Mouse (Mus musculus) T-helper 1 cell (primary cell): ENCODE results near the gene Ebf3.

Experiments
- in situ Hi-C: fragments of 300-600 bp; cut with MboI, MseI; formaldehyde crosslinking; loops from one replicate; pipeline ENCODE4 v1.15.1; 2025; ENCODE audit warnings: high pct_unique_total_duplicates

The Ebf3 gene

DNA sequence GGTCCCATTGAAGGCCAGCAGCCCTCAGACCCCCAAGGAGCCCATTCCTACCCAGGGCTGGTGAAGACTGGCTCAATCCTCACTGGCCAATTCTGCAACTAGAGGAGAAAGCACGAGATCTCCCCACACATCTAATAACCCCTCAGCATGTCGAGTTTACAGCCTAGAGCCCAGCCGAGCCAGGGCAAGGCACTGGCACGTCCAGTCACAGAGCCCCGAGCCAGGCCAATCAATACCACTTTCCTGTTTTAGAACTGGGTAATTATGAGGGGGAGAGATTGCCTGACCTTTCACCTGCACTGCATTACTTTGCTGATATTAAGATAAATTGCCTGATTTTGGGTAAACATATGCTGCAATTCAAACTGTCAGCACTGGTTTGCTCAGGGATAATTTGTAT lies 105.7 kb downstream of the Ebf3 start:
- in situ Hi-C loops, result no loop called here

DNA sequence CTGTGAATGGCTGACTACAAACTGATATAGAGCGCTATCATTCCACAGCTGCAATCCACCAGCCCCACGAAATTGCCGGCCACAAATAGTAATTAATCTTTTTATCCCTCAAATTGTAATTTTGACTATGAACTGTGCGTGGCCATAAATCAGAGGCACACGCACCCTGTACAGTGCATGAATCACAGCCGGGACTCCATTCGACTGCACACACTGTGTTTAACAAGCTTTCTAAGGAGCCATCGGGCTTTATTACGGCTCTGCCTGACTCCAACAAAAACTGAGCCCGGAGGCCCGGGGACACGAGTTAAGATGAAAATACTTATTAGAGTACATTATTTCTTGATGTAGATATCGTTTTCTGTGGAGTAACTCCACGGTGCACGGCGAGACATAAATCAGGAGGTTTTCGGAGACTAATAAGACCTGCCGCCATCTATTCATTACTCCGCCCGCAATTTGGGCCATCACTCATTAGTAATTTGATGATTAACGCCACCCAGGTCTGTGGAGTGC lies 107.4 kb downstream of the Ebf3 start:
- in situ Hi-C loops, result no loop called here

DNA sequence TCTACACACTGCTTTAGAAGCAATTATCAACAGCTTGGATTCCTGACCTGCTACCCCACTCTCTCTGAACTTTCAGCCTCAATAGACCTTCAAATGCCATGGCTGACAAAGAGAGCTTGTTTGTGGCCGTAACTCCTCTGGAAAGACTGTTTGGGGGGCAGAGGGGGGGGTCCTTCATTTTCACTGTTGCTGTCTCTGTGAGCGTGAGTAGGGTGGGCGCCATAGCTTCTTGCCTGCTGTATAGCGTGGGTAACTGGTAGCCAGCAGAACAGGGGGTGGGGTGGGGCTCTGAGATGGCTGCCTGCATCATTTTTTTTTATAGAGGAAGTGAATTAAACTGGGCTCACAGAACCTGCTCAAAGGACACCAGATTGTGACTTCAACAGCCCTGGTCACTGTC lies 114.7 kb downstream of the Ebf3 start:
- in situ Hi-C loops, result no loop called here

DNA sequence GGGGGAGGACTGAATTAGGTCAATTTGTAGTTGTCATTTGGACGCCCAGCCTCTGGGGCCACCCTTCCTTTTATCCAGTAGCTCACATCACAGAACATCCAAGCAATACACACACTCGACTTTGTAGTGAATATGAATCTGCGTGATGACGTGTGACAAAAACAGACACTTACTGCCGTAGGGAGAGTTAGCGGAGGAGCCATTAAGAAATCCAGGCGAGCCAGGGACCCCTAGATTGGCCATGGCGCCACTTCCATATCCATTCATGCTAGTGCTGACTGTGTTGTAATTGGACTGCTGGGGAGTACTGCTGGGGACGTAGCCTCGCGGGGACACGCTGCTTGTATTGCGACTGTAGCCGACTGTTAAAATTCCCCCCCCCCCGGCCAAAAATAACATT lies 115.3 kb downstream of the Ebf3 start:
- in situ Hi-C loops, result no loop called here

DNA sequence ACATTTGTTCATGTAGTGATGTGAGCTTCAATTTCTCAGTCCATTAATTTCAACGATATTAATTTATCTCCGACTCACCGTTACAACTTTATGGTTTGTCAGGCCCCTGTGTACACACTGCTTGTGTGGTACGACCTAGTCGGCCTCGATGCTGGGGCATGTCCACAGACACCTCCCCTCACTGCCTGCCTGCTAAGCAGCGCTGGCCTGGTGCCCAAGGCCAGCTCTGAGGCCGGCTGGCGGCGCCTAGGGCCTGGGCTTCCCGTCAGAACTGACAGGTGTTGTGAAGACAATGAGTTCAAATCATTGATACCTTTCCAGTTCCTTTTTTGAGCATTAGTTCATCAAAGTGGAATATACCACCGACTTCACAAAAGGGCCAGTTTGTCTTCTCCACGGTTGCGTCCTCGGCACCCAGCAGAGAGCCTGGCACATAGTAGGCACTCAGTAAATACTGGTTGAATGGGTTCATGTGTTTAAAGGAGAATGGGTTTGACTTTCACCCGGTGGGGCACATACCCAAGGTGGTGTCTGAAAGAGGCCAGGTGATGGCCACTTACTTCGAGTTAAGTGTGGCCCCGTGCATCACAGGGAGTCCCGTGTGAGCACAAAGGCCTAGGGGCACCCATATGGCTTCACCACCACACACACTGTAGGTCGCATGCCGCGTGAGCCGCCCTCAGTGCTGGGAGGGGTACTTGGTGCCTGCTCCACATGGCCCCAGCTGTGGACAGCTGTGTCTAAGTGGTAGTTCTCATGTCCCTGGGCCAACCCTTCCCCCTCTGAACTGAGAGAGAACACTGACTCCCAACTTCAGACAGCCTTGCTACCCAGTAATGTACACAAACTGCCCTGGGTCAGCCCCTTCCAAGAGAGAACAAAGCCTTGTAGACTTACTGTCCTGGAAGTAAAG lies 116.9 kb downstream of the Ebf3 start:
- in situ Hi-C loops, result no loop called here

DNA sequence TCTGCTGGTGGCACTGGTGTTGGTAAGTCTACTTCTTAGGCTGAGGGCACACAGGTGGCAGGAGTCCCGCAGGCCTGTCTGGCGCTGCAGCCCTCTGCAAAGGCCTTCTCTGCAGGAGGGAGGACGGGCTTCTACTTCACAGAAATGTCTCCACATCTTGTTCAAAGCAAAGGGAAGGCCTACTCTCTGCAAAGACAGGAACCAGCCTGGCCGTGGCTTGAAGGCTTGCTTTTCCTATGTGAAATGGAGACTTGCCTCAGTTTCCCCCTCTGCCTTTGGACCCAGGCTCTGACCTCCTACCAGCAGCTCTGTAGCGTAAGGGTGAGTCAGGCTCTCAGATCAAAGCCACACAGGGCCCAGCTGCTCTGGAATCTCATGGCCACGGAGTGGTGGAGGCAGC lies 117.7 kb downstream of the Ebf3 start:
- in situ Hi-C loops, result no loop called here

DNA sequence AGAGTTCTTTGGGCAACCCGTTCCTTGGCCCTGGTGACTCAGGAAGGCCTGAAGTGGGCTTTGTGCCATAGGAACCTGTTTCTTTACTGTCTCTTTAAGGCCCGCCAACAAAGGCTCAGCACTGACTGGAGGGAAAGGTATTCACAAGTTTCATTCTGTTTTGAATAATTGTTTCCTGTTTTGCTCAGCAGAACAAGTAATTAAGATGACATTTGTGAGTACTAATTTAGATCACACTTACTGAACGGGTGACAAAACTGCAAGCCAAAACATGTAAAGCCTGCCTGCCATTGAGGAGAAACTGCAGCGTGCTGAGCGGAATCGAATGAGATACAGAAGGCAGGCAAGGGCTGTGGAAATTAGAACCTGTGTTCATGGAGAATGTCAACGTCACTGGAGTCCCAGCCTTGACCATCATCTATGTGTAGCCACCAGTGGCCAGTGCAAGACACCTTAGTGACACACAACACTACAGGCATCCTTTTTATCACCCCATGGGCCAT lies 121.4 kb downstream of the Ebf3 start:
- in situ Hi-C loops, result no loop called here

DNA sequence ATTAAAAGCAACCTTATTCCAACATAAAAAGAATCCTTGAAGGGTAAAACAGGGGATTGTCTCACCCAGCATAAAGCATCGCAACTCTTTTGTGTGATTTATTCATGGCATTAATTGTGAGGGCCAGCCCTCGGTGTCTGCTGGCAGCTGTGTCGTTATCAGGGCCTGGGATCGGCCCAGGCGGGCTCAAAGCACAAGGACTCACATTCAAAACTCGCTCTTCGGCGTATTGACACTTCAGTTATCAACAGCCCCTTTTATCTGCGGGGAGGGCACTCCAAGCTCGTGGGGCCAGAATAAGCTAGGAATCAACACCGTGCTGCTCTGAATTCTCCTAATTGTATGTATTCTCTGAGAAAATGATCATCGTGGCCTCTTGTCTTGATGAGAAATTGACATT lies 122.4 kb downstream of the Ebf3 start:
- in situ Hi-C loops, result no loop called here

DNA sequence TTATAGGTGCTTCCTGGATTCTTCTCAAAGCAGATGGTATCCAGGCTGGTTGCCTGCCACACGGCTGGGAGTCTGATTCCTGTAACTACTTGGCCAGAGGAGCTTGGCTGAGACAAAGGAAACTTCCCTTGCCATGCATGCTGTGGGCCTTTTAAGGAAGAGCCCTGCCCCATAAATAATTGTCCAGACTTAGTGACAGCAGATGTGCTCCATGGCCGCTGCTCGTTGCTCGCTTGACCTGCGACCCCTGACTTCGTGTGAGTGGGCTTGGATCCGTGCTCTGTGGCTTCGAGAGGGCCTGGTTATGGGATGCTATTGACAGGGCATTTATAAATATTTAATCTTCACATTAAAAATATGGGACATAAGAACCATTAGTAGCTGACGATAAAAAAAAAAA lies 142.0 kb downstream of the Ebf3 start:
- in situ Hi-C loops, result loop anchor here (25.0 kb wide), 1 partner anchor 1735 kb away; no protein-coding TSS in a partner anchor

DNA sequence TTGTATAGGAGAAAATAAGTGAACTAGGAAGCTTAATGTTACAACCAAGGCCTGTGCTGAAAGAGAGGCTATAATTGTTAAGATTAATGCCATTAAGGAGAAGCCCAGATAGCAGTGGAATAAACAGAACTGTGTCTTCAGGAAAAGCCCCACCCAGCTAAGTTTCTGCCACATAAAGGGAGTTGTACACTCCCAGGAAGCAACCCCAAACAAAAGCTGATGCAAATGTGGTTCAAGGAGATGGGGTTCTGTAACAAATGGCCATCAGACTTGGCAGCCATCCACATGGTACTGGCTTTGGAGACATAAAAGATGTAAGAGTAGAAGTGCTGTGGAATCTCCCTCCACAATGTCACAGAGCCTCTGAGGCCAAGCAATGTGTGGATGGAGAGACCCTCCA lies 155.2 kb downstream of the Ebf3 start:
- in situ Hi-C loops, result loop anchor here (25.0 kb wide), 1 partner anchor 1722 kb away; no protein-coding TSS in a partner anchor

DNA sequence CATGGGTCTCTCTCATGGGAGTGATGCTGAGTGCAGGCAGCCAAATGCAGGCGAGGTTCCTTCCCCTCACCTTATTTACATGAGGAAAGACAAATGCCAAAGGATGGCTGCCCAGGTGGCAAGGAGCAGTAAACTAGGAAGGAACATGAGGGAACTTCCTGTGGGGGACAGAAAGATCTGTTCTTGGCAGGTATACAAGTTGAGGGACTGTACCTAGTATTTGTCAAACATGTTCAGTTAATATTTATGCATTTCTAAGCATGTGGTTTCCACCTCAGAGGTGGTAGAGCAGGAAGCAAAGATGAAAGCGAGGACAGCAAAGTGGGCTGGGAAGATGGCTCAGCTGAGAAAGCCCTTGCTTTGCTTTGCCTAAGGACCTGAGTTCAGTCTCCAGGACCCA lies 159.6 kb downstream of the Ebf3 start:
- in situ Hi-C loops, result loop anchor here (25.0 kb wide), 1 partner anchor 1717 kb away; no protein-coding TSS in a partner anchor

DNA sequence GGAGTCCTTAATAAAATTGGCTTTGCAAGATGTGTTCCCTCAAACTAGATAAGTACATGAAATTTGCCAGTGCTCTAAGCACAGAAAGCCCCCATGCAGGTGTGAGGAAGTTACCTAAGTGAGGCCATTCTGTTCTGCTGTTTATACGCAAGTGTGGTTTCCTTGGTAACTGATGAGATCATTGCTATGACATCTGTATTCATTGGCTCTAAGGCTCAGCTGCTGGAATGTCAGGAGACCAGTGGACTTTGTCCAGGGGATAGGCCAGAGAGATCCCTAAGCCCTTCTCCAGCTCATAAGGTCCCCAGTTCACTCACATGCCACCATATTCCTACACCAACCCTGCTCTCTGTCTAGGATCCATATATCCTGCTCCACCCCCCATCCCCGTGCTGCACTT lies 162.4 kb downstream of the Ebf3 start:
- in situ Hi-C loops, result loop anchor here (25.0 kb wide), 1 partner anchor 1715 kb away; no protein-coding TSS in a partner anchor

DNA sequence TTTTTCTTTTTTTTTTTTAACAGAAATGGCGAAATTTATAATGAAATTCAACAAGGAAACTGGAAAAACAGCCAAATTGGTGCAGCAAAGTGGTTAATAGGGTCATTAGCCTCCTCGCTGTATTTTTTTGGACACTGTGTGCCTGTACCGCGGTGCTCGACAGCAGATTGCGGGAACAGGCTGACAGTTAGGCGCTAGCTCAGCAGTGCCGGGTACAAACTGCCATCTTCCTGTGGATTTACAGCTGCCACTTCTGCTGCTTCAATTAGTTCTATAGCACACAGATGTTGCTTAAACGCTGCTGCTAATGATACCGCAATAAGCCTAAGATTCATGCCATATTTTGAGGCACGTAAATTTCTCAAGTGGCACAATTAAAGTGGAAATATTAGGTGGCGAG lies 167.1 kb downstream of the Ebf3 start:
- in situ Hi-C loops, result no loop called here
